Mouse (Mus musculus): ENCODE measurements at regions not wholly inside any gene's neighbourhood (a gene's known extent, or its start where the extent isn't known, plus 50 kb on each side); places are given as distances from the start of the nearest gene placed in this dataset.
A peak's percentile ranks its signal among the peaks of the same experiment; 100 is the strongest.

- DNase-seq (ENCODE audit: low read depth, low spot score), result peak; percentile 76
These were observed 51.3 kb upstream of the Mrtfb start for GRCm38 (mm10) chr16:13204948-13205470.

GRCm38 (mm10) chr16:13205855-13206254 is 50.4 kb upstream of the Mrtfb start:
- DNase-seq (ENCODE audit: low read depth, low spot score), result no peak

Data from brain, adult 2 months (tissue).